Mouse (Mus musculus) megakaryocyte progenitor cell, adult 5-6 weeks (primary cell): ENCODE results near the gene Gpatch2l. TPM values are rescaled to one million over a fixed set of nuclear protein-coding genes. Genes with fewer than 3 reads are reported as not detected.

Source experiments
- ATAC-seq: replicated peaks from 2 replicates; pipeline ENCODE4 v1.8.0; 2016; ENCODE audit warnings: mild to moderate bottlenecking, moderate TSS enrichment, inconsistent platforms; ENCODE audit not compliant: poor library complexity
- total RNA-seq, 2 experiments: library from RNA; stranded (forward) in 1 of 2; stranded (reverse) in 1 of 2; fragments of 157-497, 149-512 nt in 1 of 2; fragments of 200-1000 nt in 1 of 2; gene quantifications; 2 replicates each; pipeline versions ENCODE4 v1.2.3 to v1.2.4; 2015 to 2017

Gpatch2l gene
- total RNA-seq, 2 experiments from 2014 or later: 17.1 to 23.0 TPM

DNA sequence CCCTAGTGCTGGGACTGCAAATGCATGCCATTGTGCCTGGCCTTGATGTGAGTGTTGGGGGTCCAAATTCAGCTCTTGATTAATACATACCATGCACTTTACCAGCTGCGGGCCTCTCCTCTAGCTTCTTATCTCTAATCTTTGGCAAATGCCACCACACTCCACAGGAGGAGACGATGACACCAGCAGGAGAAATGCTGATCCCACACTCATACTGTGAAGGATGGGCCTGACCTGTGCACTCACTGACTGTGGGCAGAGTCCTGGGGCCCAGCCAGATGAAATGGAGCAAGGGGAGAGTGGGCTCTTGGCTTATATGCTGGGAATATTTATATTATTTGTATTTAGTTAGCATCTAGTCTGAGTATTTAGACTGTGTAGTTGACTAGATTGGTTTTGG, 34.8 kb downstream of the Gpatch2l start:
- 0 out of 2 replicates have a peak, but pooled peaks have one; percentile 31 for ATAC-seq

GRCm38 (mm10) chr12:86276895-86277294, 35.2 kb downstream of the Gpatch2l start:
- no peak for ATAC-seq

- no peak for ATAC-seq
Observed at GRCm38 (mm10) chr12:86280000-86280399, 38.3 kb downstream of the Gpatch2l start.

DNA sequence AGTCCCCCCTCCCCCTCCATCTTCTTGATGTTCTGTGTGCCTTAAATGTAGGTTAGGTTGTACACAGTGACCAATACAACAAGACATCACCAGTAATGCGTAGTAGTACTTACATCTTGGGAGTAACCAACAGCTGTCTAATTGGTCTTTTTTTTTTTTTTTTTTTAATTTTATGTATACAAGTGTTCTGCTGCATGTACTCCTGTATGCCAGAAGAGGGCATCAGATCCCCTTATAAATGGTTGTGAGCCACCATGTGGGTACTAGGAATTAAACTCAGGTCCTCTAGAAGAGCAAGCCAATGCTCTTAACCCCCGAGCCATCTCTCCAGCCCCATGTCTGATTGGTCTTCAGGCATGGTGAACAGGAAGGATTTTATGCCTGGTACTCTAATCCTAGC, 44.0 kb downstream of the Gpatch2l start:
- no peak for ATAC-seq

GRCm38 (mm10) chr12:86297450-86297849, 55.8 kb downstream of the Gpatch2l start:
- no peak for ATAC-seq

DNA sequence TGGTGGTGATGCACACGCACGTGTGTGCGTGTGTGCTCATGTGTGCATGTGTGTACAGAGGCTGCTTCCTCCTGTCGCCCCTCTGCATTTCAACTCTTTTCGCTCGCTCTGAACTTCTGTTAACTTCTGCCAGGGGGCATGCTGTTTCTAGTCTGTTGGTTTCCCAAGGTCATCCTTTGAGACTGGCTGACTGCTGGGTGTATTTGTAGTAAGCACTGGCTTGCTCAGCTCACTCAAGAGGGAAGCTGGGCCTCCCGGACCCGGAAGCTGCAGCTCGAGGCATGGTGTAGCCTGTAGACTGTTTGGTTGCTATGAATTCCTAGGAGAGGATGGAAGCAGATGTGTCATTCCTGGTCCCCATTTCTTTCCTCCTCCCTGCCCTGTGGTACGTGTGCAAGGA, 61.3 kb downstream of the Gpatch2l start:
- no peak for ATAC-seq

DNA sequence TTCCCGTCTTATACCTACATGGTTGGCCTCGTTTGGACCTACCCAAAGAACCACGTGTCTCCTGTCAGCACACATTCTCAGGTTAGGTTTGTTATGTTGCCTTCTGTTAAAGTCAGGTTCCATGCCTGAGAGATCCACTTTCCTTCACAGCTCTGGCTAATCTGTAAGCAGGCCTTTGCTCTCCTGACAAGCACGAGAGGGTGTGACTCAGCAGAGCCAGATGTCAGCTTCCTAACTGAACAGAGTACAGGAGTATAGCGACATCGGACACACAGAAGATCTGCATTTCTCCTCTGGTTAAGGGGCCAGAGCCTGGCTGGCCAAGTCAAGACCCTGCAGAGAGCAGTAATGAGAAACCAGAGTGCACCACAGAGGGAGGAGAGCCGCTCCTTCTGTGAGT, 63.4 kb downstream of the Gpatch2l start:
- ATAC-seq: peak; percentile 47; the same call in 1 of the 2 replicates

DNA sequence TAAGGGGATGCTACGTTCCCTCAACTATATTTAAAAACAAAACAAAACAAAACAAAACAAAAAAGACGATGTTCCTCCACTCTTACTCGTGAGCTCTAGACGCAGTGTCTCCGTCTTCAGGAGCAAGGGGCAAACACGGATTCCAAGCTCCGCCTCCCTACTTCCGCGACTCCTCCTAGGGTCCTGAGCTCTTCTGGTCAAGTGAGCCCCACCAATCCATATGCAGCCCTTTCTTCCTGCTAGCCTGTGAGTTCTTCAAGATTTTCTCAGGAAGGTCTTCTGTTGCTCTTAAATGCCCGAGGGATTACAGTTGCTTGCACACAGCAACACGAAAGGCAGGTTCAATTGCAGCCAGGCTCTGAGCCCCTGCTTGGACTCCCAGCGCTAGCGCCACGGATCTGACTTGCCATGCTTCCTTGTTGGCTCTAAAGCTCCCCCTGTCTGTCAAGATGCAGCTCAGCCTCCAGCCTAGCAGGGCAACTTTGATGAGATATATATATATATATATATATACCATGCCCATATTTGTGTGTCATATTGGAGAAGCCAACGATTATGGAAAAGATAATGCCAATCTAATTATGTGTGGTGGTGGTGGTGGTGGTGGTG, 64.1 kb downstream of the Gpatch2l start:
- ATAC-seq: peak; percentile 87

GRCm38 (mm10) chr12:86309474-86309873, 67.8 kb downstream of the Gpatch2l start:
- no peak for ATAC-seq

DNA sequence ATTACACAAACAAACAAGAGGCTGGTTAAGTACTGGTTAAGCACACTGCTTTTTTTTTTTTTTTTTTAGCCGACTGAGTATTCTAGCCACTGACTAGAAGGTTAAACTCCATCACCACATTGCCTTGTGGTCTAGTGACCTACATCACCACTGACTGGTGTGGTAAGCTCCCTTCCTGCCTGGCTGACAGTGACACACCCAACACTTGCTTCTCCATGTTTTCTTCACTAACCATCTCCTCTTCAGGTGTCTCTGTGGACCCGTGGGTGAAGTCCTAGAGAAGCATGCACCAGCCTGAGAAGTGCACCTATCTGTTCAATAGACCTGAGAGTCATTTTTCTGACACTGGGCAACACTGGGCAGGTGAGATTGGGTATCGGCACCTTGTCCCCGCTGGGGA, 68.2 kb downstream of the Gpatch2l start:
- ATAC-seq: no peak

GRCm38 (mm10) chr12:86320629-86321028, 79.0 kb downstream of the Gpatch2l start:
- no peak for ATAC-seq

GRCm38 (mm10) chr12:86324297-86324696, 82.6 kb downstream of the Gpatch2l start:
- no peak for ATAC-seq

DNA sequence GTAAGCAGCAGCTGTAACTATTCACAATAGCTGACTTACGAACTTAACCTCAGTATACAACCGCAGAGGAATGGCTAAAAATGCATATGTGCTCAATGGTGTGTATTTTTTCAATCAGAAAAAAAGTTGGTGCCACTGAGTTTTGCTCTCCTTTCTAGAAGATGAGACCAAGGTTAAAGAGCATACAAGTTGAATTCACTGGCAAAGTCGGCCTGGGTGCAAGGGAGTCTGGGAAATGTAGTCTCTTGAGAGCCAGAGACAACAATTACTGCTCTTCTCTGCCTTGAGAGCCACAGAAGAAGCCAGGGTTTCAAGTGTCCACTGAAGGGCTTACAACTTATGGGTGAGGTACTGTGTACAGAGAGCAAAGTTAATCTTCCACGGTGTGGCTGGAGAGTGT, 88.2 kb downstream of the Gpatch2l start:
- ATAC-seq: no peak

DNA sequence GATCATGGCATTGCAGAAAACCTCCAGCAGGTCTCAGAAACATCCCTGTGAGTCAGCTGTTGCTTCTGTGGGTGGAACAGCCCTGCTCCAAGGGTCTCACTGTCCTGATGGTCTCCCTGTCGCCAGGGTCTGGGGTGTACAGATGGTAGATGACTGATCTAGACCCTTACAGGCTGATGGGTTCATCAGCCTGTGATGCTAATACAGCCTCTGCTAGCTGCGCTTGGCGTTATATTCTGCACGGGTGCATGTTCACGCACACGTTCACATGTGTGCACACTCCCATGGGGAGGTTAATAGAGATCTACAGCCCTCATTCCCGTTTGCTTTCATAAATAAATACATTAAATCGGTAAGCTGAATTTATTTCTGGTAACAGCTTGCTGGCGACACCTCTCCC, 89.0 kb downstream of the Gpatch2l start:
- no peak for ATAC-seq

DNA sequence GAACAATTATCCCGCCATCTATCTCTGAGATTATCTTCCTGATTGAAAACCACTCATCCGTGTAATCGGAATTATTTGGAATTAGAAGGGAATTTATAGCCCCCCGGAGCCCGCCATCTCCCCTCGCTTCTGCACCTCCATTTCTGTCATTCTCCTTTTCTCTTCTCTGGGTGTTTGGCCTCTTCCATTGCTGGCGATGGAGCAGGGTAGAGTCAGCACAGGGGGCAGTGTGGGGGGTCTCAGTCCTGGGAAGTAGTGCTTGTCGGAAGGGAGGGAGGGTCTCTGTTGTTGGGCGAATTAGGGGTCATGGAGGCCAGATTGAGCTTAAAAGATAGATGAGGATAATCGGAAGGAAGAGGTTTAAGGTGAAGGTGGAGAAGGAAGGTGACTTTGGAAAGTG, 89.6 kb downstream of the Gpatch2l start:
- ATAC-seq: no peak

DNA sequence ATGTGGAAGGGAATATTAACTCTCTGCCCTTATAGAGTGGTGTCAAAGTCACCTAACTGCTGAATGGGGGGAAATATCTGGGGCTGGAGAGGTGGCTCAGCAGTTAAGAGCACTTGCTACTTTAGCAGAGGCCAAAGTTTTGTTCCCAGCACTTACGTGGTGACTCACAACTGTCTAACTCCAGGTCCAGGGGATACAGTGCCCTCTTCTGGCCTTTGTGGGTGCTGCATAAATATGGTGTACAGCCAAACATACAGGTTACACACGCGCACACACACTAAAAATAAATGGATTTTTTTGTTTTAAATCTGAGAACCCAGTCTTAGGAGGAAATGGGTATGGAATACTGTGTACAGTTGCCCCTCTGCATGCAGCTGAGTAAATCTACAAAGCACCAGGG, 94.6 kb downstream of the Gpatch2l start:
- ATAC-seq: no peak

GRCm38 (mm10) chr12:86336887-86337286, 95.2 kb downstream of the Gpatch2l start:
- no peak for ATAC-seq

Other genes starting within 250 kb of the Gpatch2l start
- gene Tgfb3, start 162.8 kb upstream of the Gpatch2l start, total RNA-seq (2015): not detected in 2 replicates
- gene Tgfb3, start 162.8 kb upstream of the Gpatch2l start, total RNA-seq (2017): 0.17 TPM in 1 of 2 replicates, not detected in the other
- 0.57 TPM in 1 of 2 replicates, not detected in the other for gene Ift43, start 159.3 kb upstream of the Gpatch2l start, total RNA-seq (2015)
- 1.2 TPM in 1 of 2 replicates, not detected in the other for gene Ift43, start 159.3 kb upstream of the Gpatch2l start, total RNA-seq (2017)
- not detected in 2 replicates for gene Esrrb, start 119.3 kb downstream of the Gpatch2l start, total RNA-seq (2015)
- not detected in 2 replicates for gene Esrrb, start 119.3 kb downstream of the Gpatch2l start, total RNA-seq (2017)